Mouse (Mus musculus): ENCODE measurements around the gene Megf11. TPM values are rescaled to one million over a fixed set of nuclear protein-coding genes. Genes with fewer than 3 reads are reported as not detected.
A peak's percentile ranks its signal among the peaks of the same experiment; 100 is the strongest.

Megf11 gene
- polyA plus RNA-seq, 1 experiment from 2014 or later, result 9.4 TPM

GRCm38 (mm10) chr9:64575658-64576057 lies 190.2 kb downstream of the Megf11 start:
- Histone ChIP-seq H3K27me3 (no peaks in the 10 kb centered on the region), H3K9ac (replicated peaks) (no peak overlapping the region), H3K4me1 (replicated peaks) (peaks cover 30% of the 10 kb centered on the region), H3K4me3 (replicated peaks) (no peak overlapping the region), H3K4me2 (replicated peaks) (no peak overlapping the region), H3K36me3 (no peaks in the 10 kb centered on the region), H3K9me3 (no peaks in the 10 kb centered on the region), H3K27ac (no peak overlapping the region)
- ATAC-seq, result no peak

- no peak for ATAC-seq
- Histone ChIP-seq H3K27me3 (no peaks in the 10 kb centered on the region), H3K9ac (replicated peaks) (no peak overlapping the region), H3K4me3 (replicated peaks) (no peak overlapping the region), H3K9me3 (no peaks in the 10 kb centered on the region), H3K36me3 (no peaks in the 10 kb centered on the region), H3K4me2 (replicated peaks) (no peak overlapping the region), H3K4me1 (replicated peaks) (peaks cover 24% of the 10 kb centered on the region), H3K27ac (no peak overlapping the region)
- 74% methylated on average over 5 of the region's 5 CpGs for WGBS
Observed at GRCm38 (mm10) chr9:64576143-64576878, 190.9 kb downstream of the Megf11 start.

- H3K4me3 ChIP-seq (replicated peaks), result no peak overlapping the region
- 83% methylated on average over 3 of the region's 3 CpGs for WGBS
- H3K4me2 ChIP-seq (replicated peaks), result no peak overlapping the region
- no peaks in the 10 kb centered on the region for H3K27me3 ChIP-seq
- H3K27ac ChIP-seq, result no peak overlapping the region
- ATAC-seq, result no peak
- no peak overlapping the region for H3K9ac ChIP-seq (replicated peaks)
- H3K9me3 ChIP-seq, result no peaks in the 10 kb centered on the region
- peaks cover 21% of the 10 kb centered on the region for H3K4me1 ChIP-seq (replicated peaks)
- H3K36me3 ChIP-seq, result no peaks in the 10 kb centered on the region
Observed at GRCm38 (mm10) chr9:64577156-64577555, 191.7 kb downstream of the Megf11 start.

- H3K36me3 ChIP-seq, result no peaks in the 10 kb centered on the region
- H3K4me3 ChIP-seq (replicated peaks), result no peak overlapping the region
- H3K4me1 ChIP-seq (replicated peaks), result peaks cover 20% of the 10 kb centered on the region
- no peak overlapping the region for H3K9ac ChIP-seq (replicated peaks)
- no peak for ATAC-seq
- H3K27me3 ChIP-seq, result no peaks in the 10 kb centered on the region
- no peaks in the 10 kb centered on the region for H3K9me3 ChIP-seq
- no peak overlapping the region for H3K4me2 ChIP-seq (replicated peaks)
- no peak overlapping the region for H3K27ac ChIP-seq
Observed at GRCm38 (mm10) chr9:64578014-64578413, 192.6 kb downstream of the Megf11 start.

- Histone ChIP-seq H3K4me3 (replicated peaks) (no peak overlapping the region), H3K27ac (no peak overlapping the region), H3K36me3 (no peaks in the 10 kb centered on the region), H3K9ac (replicated peaks) (no peak overlapping the region), H3K9me3 (no peaks in the 10 kb centered on the region), H3K4me1 (replicated peaks) (peaks cover 18% of the 10 kb centered on the region), H3K27me3 (no peaks in the 10 kb centered on the region), H3K4me2 (replicated peaks) (no peak overlapping the region)
- ATAC-seq, result no peak
- WGBS, result 89% methylated on average over 1 of the region's 1 CpGs
Observed at GRCm38 (mm10) chr9:64579306-64579705, 193.9 kb downstream of the Megf11 start.

- Histone ChIP-seq H3K4me3 (replicated peaks) (no peak overlapping the region), H3K36me3 (no peaks in the 10 kb centered on the region), H3K27me3 (peaks cover 4% of the 10 kb centered on the region; the same call in 1 of the 2 replicates), H3K9me3 (no peaks in the 10 kb centered on the region), H3K9ac (replicated peaks) (no peak overlapping the region), H3K27ac (no peak overlapping the region), H3K4me1 (replicated peaks) (peaks cover 9% of the 10 kb centered on the region), H3K4me2 (replicated peaks) (no peak overlapping the region)
- ATAC-seq, result no peak
- WGBS, result 83% methylated on average over 5 of the region's 5 CpGs
Observed at GRCm38 (mm10) chr9:64586292-64586691, 200.9 kb downstream of the Megf11 start.

- Histone ChIP-seq H3K9me3 (no peaks in the 10 kb centered on the region), H3K4me1 (replicated peaks) (peaks cover 9% of the 10 kb centered on the region), H3K9ac (replicated peaks) (no peak overlapping the region), H3K4me3 (replicated peaks) (no peak overlapping the region), H3K36me3 (no peaks in the 10 kb centered on the region), H3K27me3 (peaks cover 12% of the 10 kb centered on the region; the same call in 1 of the 2 replicates), H3K4me2 (replicated peaks) (no peak overlapping the region), H3K27ac (no peak overlapping the region)
- no peak for ATAC-seq
- WGBS, result 90% methylated on average over 7 of the region's 7 CpGs
Observed at GRCm38 (mm10) chr9:64587991-64588390, 202.6 kb downstream of the Megf11 start.

GRCm38 (mm10) chr9:64590634-64591041 lies 205.2 kb downstream of the Megf11 start:
- H3K36me3 ChIP-seq, result no peaks in the 10 kb centered on the region
- WGBS, result 55% methylated on average over 5 of the region's 5 CpGs
- H3K9me3 ChIP-seq, result no peaks in the 10 kb centered on the region
- H3K27me3 ChIP-seq, result peaks cover 20% of the 10 kb centered on the region; the same call in 1 of the 2 replicates
- no peak overlapping the region for H3K9ac ChIP-seq (replicated peaks)
- no peak overlapping the region for H3K4me2 ChIP-seq (replicated peaks)
- ATAC-seq, result 0 out of 2 replicates have a peak, but pooled peaks have one; percentile 27
- no peak overlapping the region for H3K27ac ChIP-seq
- peaks cover 21% of the 10 kb centered on the region for H3K4me1 ChIP-seq (replicated peaks)
- no peak overlapping the region for H3K4me3 ChIP-seq (replicated peaks)

GRCm38 (mm10) chr9:64591436-64591835 lies 206.0 kb downstream of the Megf11 start:
- ATAC-seq, result no peak
- Histone ChIP-seq H3K27me3 (peaks cover 25% of the 10 kb centered on the region; the same call in 1 of the 2 replicates), H3K36me3 (no peaks in the 10 kb centered on the region), H3K27ac (no peak overlapping the region), H3K9me3 (no peaks in the 10 kb centered on the region), H3K4me2 (replicated peaks) (no peak overlapping the region), H3K4me1 (replicated peaks) (peaks cover 21% of the 10 kb centered on the region), H3K9ac (replicated peaks) (no peak overlapping the region), H3K4me3 (replicated peaks) (no peak overlapping the region)
- WGBS, result 88% methylated on average over 1 of the region's 1 CpGs

GRCm38 (mm10) chr9:64594442-64594841 lies 209.0 kb downstream of the Megf11 start:
- Histone ChIP-seq H3K27ac (no peak overlapping the region), H3K9ac (replicated peaks) (no peak overlapping the region), H3K4me3 (replicated peaks) (no peak overlapping the region), H3K36me3 (no peaks in the 10 kb centered on the region), H3K27me3 (peaks cover 39% of the 10 kb centered on the region; the same call in 1 of the 2 replicates), H3K9me3 (no peaks in the 10 kb centered on the region), H3K4me2 (replicated peaks) (no peak overlapping the region), H3K4me1 (replicated peaks) (peaks cover 21% of the 10 kb centered on the region)
- ATAC-seq, result no peak
- WGBS, result 68% methylated on average over 8 of the region's 8 CpGs

GRCm38 (mm10) chr9:64598427-64598826 lies 213.0 kb downstream of the Megf11 start:
- ATAC-seq, result no peak
- Histone ChIP-seq H3K4me2 (replicated peaks) (no peak overlapping the region), H3K9me3 (no peaks in the 10 kb centered on the region), H3K27me3 (peaks cover 56% of the 10 kb centered on the region), H3K4me3 (replicated peaks) (no peak overlapping the region), H3K4me1 (replicated peaks) (peaks cover 11% of the 10 kb centered on the region), H3K9ac (replicated peaks) (no peak overlapping the region), H3K27ac (no peak overlapping the region), H3K36me3 (no peaks in the 10 kb centered on the region)
- WGBS, result 96% methylated on average over 7 of the region's 7 CpGs

- Histone ChIP-seq H3K36me3 (no peaks in the 10 kb centered on the region), H3K9ac (replicated peaks) (no peak overlapping the region), H3K4me3 (replicated peaks) (no peak overlapping the region), H3K4me1 (replicated peaks) (peaks cover 21% of the 10 kb centered on the region), H3K27me3 (peaks cover 63% of the 10 kb centered on the region), H3K27ac (no peak overlapping the region), H3K4me2 (replicated peaks) (no peak overlapping the region), H3K9me3 (no peaks in the 10 kb centered on the region)
- no peak for ATAC-seq
- 76% methylated on average over 2 of the region's 2 CpGs for WGBS
Observed at GRCm38 (mm10) chr9:64600731-64601130, 215.3 kb downstream of the Megf11 start.

GRCm38 (mm10) chr9:64602895-64603294 lies 217.5 kb downstream of the Megf11 start:
- Histone ChIP-seq H3K4me1 (replicated peaks) (peaks cover 43% of the 10 kb centered on the region), H3K27ac (no peak overlapping the region), H3K4me2 (replicated peaks) (no peak overlapping the region), H3K4me3 (replicated peaks) (no peak overlapping the region), H3K27me3 (peaks cover 56% of the 10 kb centered on the region), H3K9ac (replicated peaks) (no peak overlapping the region), H3K9me3 (no peaks in the 10 kb centered on the region), H3K36me3 (no peaks in the 10 kb centered on the region)
- no peak for ATAC-seq
- WGBS, result 90% methylated on average over 1 of the region's 1 CpGs

Data from midbrain, embryonic 13.5 days (tissue).